Mouse (Mus musculus) urinary bladder, postnatal 4 days (tissue): ENCODE measurements at regions not wholly inside any gene's neighbourhood (a gene's known extent, or its start where the extent isn't known, plus 50 kb on each side); places are given as distances from the start of the nearest gene placed in this dataset.

Experiments used
- DNase-seq, 2 experiments: peaks; one replicate each; pipeline ENCODE4 v3.0.0; 2021 to 2022; ENCODE audit warnings: low spot score in 2 of 2

GRCm38 (mm10) chr11:90132579-90132978 lies 54.9 kb upstream of the Gm45716 start:
- no peak for DNase-seq

DNA sequence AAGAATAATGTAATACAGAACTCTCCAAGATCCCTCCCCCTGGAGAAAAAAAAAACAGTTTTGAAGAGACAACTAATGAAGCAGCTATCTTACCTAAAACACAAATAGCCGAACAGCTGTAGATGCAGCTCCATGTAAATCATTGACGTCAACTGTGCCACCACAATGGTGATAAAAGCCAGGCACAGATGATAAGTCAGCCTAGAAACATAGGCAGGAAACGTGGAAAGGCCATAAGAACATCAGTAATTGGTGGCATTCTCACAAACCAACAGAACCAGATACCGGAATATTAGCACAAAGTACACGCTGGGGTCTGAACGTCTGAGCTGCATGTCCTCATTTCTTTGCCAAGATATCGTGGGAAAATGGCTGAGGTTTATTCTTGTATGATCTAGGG lies 51.2 kb upstream of the Gm45716 start:
- DNase-seq = no peak
